Mouse (Mus musculus) myocyte (in vitro differentiated cells): ENCODE results near the gene Sox5.

ENCODE experiments used
- CEBPB ChIP-seq: IDR thresholded peaks from 2 replicates; pipeline ENCODE4 v1.6.1; 2011; ENCODE audit warnings: mild to moderate bottlenecking, moderate library complexity; ENCODE audit not compliant: poor library complexity, insufficient read depth, severe bottlenecking
- MAX ChIP-seq: IDR thresholded peaks from one replicate; pipeline ENCODE4 v1.6.1; 2011; ENCODE audit warnings: low read depth, mild to moderate bottlenecking, control low read depth
- POLR2A ChIP-seq: IDR thresholded peaks from one replicate; pipeline ENCODE4 v1.6.1; 2011; ENCODE audit warnings: low read depth, mild to moderate bottlenecking, control low read depth, moderate library complexity; ENCODE audit not compliant: insufficient read length
- POLR2AphosphoS2 ChIP-seq: IDR thresholded peaks from one replicate; pipeline ENCODE4 v1.6.1; 2011; ENCODE audit warnings: low read depth, control low read depth; ENCODE audit not compliant: insufficient read length
- TCF12 ChIP-seq: IDR thresholded peaks from one replicate; pipeline ENCODE4 v1.6.1; 2011; ENCODE audit warnings: mild to moderate bottlenecking, control low read depth; ENCODE audit not compliant: poor library complexity, insufficient read depth, severe bottlenecking
- USF1 ChIP-seq: IDR thresholded peaks from one replicate; pipeline ENCODE4 v1.6.1; 2011; ENCODE audit warnings: low read depth, mild to moderate bottlenecking, control low read depth, moderate library complexity

- TF ChIP-seq POLR2AphosphoS2 (no peak), MAX (no peak), POLR2A (no peak), USF1 (no peak), CEBPB (no peak), TCF12 (no peak)
These were observed 943.2 kb downstream of the Sox5 start for GRCm38 (mm10) chr6:143838384-143839076.
